Mouse (Mus musculus) intestine, embryonic 14.5 days (tissue): Measurements from ENCODE around the gene Coasy. TPM values are rescaled to one million over a fixed set of nuclear protein-coding genes. Genes with fewer than 3 reads are reported as not detected.

ENCODE experiments used
- ATAC-seq: fragments of 200-750 bp; cut with Nextera tagmentation; replicated peaks from 2 replicates; pipeline ENCODE4 v1.8.0; 2017; ENCODE audit warnings: low read depth, moderate number of reproducible peaks, moderate TSS enrichment, moderate library complexity; ENCODE audit not compliant: low FRiP score, low TSS enrichment
- DNase-seq: peaks from one replicate; pipeline ENCODE4 v3.0.0-alpha.2; 2018; ENCODE audit warnings: low spot score
- H3K27ac ChIP-seq: fragments of 300-500 bp; sonication (generic); 2 replicates; pipeline ENCODE4 v1.5.1; 2014; ENCODE audit warnings: low read depth, mild to moderate bottlenecking, control low read depth
- H3K27me3 ChIP-seq: fragments of 300-500 bp; sonication (generic); replicated peaks from 2 replicates; pipeline ENCODE4 v1.6.1; 2014; ENCODE audit warnings: low read length, control low read depth; ENCODE audit not compliant: control insufficient read depth, insufficient read depth
- H3K36me3 ChIP-seq: fragments of 300-500 bp; sonication (generic); 2 replicates; pipeline ENCODE4 v1.6.1; 2014; ENCODE audit warnings: low read length, control low read depth; ENCODE audit not compliant: control insufficient read depth, insufficient read depth
- H3K4me1 ChIP-seq: fragments of 300-500 bp; sonication (generic); replicated peaks from 2 replicates; pipeline ENCODE4 v1.6.1; 2014; ENCODE audit warnings: low read length, control low read depth, mixed read lengths; ENCODE audit not compliant: control insufficient read depth, insufficient read depth
- H3K4me2 ChIP-seq: fragments of 300-500 bp; sonication (generic); 2 replicates; pipeline ENCODE4 v1.6.1; 2014; ENCODE audit warnings: low read length
- H3K4me3 ChIP-seq: fragments of 300-500 bp; sonication (generic); 2 replicates; pipeline ENCODE4 v1.5.1; 2014; ENCODE audit warnings: low read depth, low read length, control low read depth, mixed read lengths
- H3K9ac ChIP-seq: fragments of 300-500 bp; sonication (generic); 2 replicates; pipeline ENCODE4 v1.6.1; 2014; ENCODE audit warnings: mild to moderate bottlenecking, low read length
- H3K9me3 ChIP-seq: fragments of 300-500 bp; sonication (generic); 2 replicates; pipeline ENCODE4 v1.6.1; 2016; ENCODE audit warnings: low read length, control low read depth; ENCODE audit not compliant: control insufficient read depth
- WGBS: fragments of 180-500 bp; shearing (Covaris S2); extraction: QIAGEN DNeasy Blood & Tissue Kit; methylation state at CpG from one replicate; pipeline ENCODE4 v1.1.7; 2014; 5-methylcytosine and 5-hydroxymethylcytosine counted together
- polyA plus RNA-seq: library from polyadenylated mRNA; unstranded; fragments of >200 nt; fragmentation: Nextera tagmentation; extraction: Ambion mirVana; gene quantifications from 2 replicates; pipeline ENCODE4 v1.2.1, GENCODE M21; 2014

Gene Coasy
- polyA plus RNA-seq, 1 experiment from 2014 or later = 39.7 TPM

- peaks cover 24% of the 10 kb centered on the region for H3K4me1 ChIP-seq
- H3K4me2 ChIP-seq = peak overlapping the region; percentile 87
- H3K9ac ChIP-seq = peak overlapping the region; percentile 77
- peaks cover 12% of the 10 kb centered on the region; the same call in 1 of the 2 replicates for H3K36me3 ChIP-seq
- H3K9me3 ChIP-seq = no peaks in the 10 kb centered on the region
- DNase-seq (no peak), ATAC-seq (no peak)
- peak overlapping the region; percentile 69 for H3K4me3 ChIP-seq
- peaks cover 47% of the 10 kb centered on the region for H3K27me3 ChIP-seq
- 5% methylated on average over 10 of the region's 10 CpGs for WGBS
- H3K27ac ChIP-seq = peak overlapping the region; percentile 91; the same call in 1 of the 2 replicates
These were observed 706 bp upstream of the Coasy start for GRCm38 (mm10) chr11:101081659-101082058.

GRCm38 (mm10) chr11:101083083-101083697, 825 bp downstream of the Coasy start:
- DNase-seq (no peak), ATAC-seq (peak; percentile 12; the same call in 1 of the 2 replicates)
- 31% methylated on average over 19 of the region's 19 CpGs for WGBS
- peak overlapping the region; percentile 77 for H3K9ac ChIP-seq
- H3K36me3 ChIP-seq = peaks cover 12% of the 10 kb centered on the region; the same call in 1 of the 2 replicates
- H3K9me3 ChIP-seq = no peaks in the 10 kb centered on the region
- peak overlapping the region; percentile 69 for H3K4me3 ChIP-seq
- H3K4me1 ChIP-seq = peaks cover 33% of the 10 kb centered on the region
- peak overlapping the region; percentile 91 for H3K27ac ChIP-seq
- H3K4me2 ChIP-seq = peak overlapping the region; percentile 87
- H3K27me3 ChIP-seq = peaks cover 33% of the 10 kb centered on the region

- peaks cover 14% of the 10 kb centered on the region; the same call in 1 of the 2 replicates for H3K36me3 ChIP-seq
- H3K4me2 ChIP-seq = no peak overlapping the region
- H3K4me3 ChIP-seq = no peak overlapping the region
- 82% methylated on average over 14 of the region's 14 CpGs for WGBS
- ATAC-seq (no peak), DNase-seq (no peak)
- no peak overlapping the region for H3K27ac ChIP-seq
- H3K4me1 ChIP-seq = peaks cover 35% of the 10 kb centered on the region
- no peak overlapping the region for H3K9ac ChIP-seq
- H3K27me3 ChIP-seq = peaks cover 22% of the 10 kb centered on the region
- no peaks in the 10 kb centered on the region for H3K9me3 ChIP-seq
These were observed 1.9 kb downstream of the Coasy start for GRCm38 (mm10) chr11:101084246-101084645.

GRCm38 (mm10) chr11:101084811-101085210, 2.4 kb downstream of the Coasy start:
- H3K36me3 ChIP-seq = peaks cover 20% of the 10 kb centered on the region
- ATAC-seq (no peak), DNase-seq (no peak)
- H3K27ac ChIP-seq = no peak overlapping the region
- H3K4me2 ChIP-seq = no peak overlapping the region
- peaks cover 31% of the 10 kb centered on the region for H3K4me1 ChIP-seq
- H3K9me3 ChIP-seq = no peaks in the 10 kb centered on the region
- no peak overlapping the region for H3K4me3 ChIP-seq
- H3K9ac ChIP-seq = no peak overlapping the region
- H3K27me3 ChIP-seq = peaks cover 17% of the 10 kb centered on the region
- 91% methylated on average over 12 of the region's 12 CpGs for WGBS

- DNase-seq = no peak
- Histone ChIP-seq H3K36me3 (peaks cover 29% of the 10 kb centered on the region), H3K4me2 (0 out of 2 replicates have a peak overlapping the region, but pooled peaks have one; percentile 95), H3K27ac (no peak overlapping the region), H3K9ac (no peak overlapping the region), H3K27me3 (peaks cover 7% of the 10 kb centered on the region), H3K4me3 (no peak overlapping the region), H3K9me3 (no peaks in the 10 kb centered on the region), H3K4me1 (peaks cover 29% of the 10 kb centered on the region)
- WGBS = 92% methylated on average over 18 of the region's 18 CpGs
- no peak for ATAC-seq
These were observed 3.4 kb downstream of the Coasy start for GRCm38 (mm10) chr11:101085617-101086322.

- no peak for ATAC-seq
These were observed 3.9 kb downstream of the Coasy start for GRCm38 (mm10) chr11:101086323-101086674.

GRCm38 (mm10) chr11:101086756-101087681, 4.7 kb downstream of the Coasy start, which contains the start of gene Mlx:
Gene Mlx (plus strand): TSS chr11:101087277.
- Histone ChIP-seq H3K9ac (peak within 1 kb of the TSS; percentile 74), H3K9me3 (no peaks in the 10 kb centered on the region), H3K27ac (peak within 1 kb of the TSS; percentile 70), H3K4me2 (peak within 1 kb of the TSS; percentile 95), H3K4me3 (peak within 1 kb of the TSS; percentile 84), H3K4me1 (peaks cover 29% of the 10 kb centered on the region), H3K36me3 (peaks cover 42% of the 10 kb centered on the region), H3K27me3 (no peaks in the 10 kb centered on the region)
- ATAC-seq = peak; percentile 82
- 1% methylated on average over 48 of the region's 52 CpGs for WGBS
- peak; percentile 91 for DNase-seq

More at GRCm38 (mm10) chr11:101086323-101086674, 3.9 kb downstream of the Coasy start:
- H3K36me3 ChIP-seq = peaks cover 34% of the 10 kb centered on the region
- peak overlapping the region; percentile 74 for H3K9ac ChIP-seq
- peak overlapping the region; percentile 84; the same call in 1 of the 2 replicates for H3K4me3 ChIP-seq
- peak overlapping the region; percentile 95 for H3K4me2 ChIP-seq
- no peaks in the 10 kb centered on the region for H3K9me3 ChIP-seq
- peak overlapping the region; percentile 70 for H3K27ac ChIP-seq
- H3K27me3 ChIP-seq = peaks cover 2% of the 10 kb centered on the region; the same call in 1 of the 2 replicates
- H3K4me1 ChIP-seq = peaks cover 29% of the 10 kb centered on the region
- 85% methylated on average over 6 of the region's 6 CpGs for WGBS
- DNase-seq = no peak

GRCm38 (mm10) chr11:101087682-101088055, 5.3 kb downstream of the Coasy start:
- 7% methylated on average over 8 of the region's 8 CpGs for WGBS
- no peak for ATAC-seq
- peak; percentile 68 for DNase-seq

More at GRCm38 (mm10) chr11:101087682-101088055, 5.3 kb downstream of the Coasy start:
- H3K27me3 ChIP-seq = no peaks in the 10 kb centered on the region
- peaks cover 48% of the 10 kb centered on the region for H3K36me3 ChIP-seq
- H3K4me1 ChIP-seq = peaks cover 29% of the 10 kb centered on the region
- peak overlapping the region; percentile 70 for H3K27ac ChIP-seq
- peak overlapping the region; percentile 74 for H3K9ac ChIP-seq
- peak overlapping the region; percentile 95 for H3K4me2 ChIP-seq
- peak overlapping the region; percentile 84 for H3K4me3 ChIP-seq
- H3K9me3 ChIP-seq = no peaks in the 10 kb centered on the region
